Mouse (Mus musculus): ENCODE measurements around the gene U2af2.

DNA sequence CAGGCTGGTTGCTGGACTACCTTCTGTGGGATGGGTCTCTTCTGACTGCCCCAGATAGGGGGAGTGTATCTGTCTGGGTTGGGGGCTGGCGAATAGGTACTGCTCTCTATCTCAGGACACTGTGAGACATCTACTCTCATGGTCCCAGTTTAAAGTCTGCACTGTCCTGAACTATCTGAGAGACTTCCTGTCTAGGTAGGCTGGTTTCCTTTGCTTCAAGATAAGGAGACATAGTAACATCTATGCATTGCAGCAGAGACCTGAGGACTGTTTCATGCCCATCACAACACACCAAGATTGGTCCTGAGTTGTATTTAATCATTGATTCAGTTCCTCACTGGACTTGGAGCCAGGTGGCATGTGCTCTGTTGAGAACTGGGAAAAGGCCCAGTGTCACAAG is 23.6 kb downstream of the U2af2 start:
- no peak for TF ChIP-seq POLR2A (IDR thresholded peaks at IDR 0.05; ENCODE audit: extremely low read depth, insufficient read depth, low read length)
- TF ChIP-seq CTCF (IDR thresholded peaks at IDR 0.05; ENCODE audit: extremely low read depth, insufficient read depth, low read length), result no peak
